Mouse (Mus musculus) small intestine, adult 2 months (tissue): Measurements from ENCODE around the gene Unc119b. TPM values are rescaled to one million over a fixed set of nuclear protein-coding genes. Genes with fewer than 3 reads are reported as not detected.
A peak's percentile ranks its signal among the peaks of the same experiment; 100 is the strongest.
"Not testable (repeated sequence)": the region's sequence is repeated elsewhere in the genome, so short reads cannot be mapped to it uniquely, and the experiment has no call there.

Source experiments
- H3K27ac ChIP-seq: fragments of 200-500 bp; 2 replicates; pipeline ENCODE4 v1.5.1; 2012; ENCODE audit warnings: low read depth, low read length, control low read depth, inconsistent platforms; ENCODE audit not compliant: insufficient read depth
- H3K27me3 ChIP-seq: fragments of 200-500 bp; 2 replicates; pipeline ENCODE4 v1.6.1; 2012; ENCODE audit warnings: mild to moderate bottlenecking, moderate library complexity, low read length, inconsistent platforms; ENCODE audit not compliant: control insufficient read depth, insufficient read depth
- H3K36me3 ChIP-seq: fragments of 200-500 bp; 2 replicates; pipeline ENCODE4 v1.6.1; 2012; ENCODE audit warnings: mild to moderate bottlenecking, low read length, control low read depth, inconsistent platforms; ENCODE audit not compliant: control insufficient read depth, insufficient read depth
- H3K4me1 ChIP-seq: fragments of 200-500 bp; 2 replicates; pipeline ENCODE4 v1.6.1; 2012; ENCODE audit warnings: low read length, inconsistent platforms, mixed read lengths; ENCODE audit not compliant: control insufficient read depth, insufficient read depth, insufficient read length
- H3K4me3 ChIP-seq: fragments of 200-500 bp; 2 replicates; pipeline ENCODE4 v1.5.1; 2012; ENCODE audit warnings: low read depth, mild to moderate bottlenecking, control low read depth, inconsistent platforms, low read length, moderate library complexity
- CTCF ChIP-seq: fragments of 200-500 bp; IDR thresholded peaks from 2 replicates; pipeline ENCODE4 v1.5.1; 2012; ENCODE audit warnings: low read depth, mild to moderate bottlenecking, control low read depth, inconsistent platforms, low read length, moderate library complexity, mixed read lengths; ENCODE audit not compliant: insufficient replicate concordance, insufficient read length; ENCODE audit errors: extremely low read depth
- POLR2A ChIP-seq: fragments of 200-500 bp; IDR thresholded peaks from 2 replicates; pipeline ENCODE4 v1.6.1; 2012; ENCODE audit warnings: low read depth, mild to moderate bottlenecking, control low read depth, inconsistent platforms, low read length, moderate library complexity
- WGBS: fragments of 180-500 bp; shearing (Covaris S2); methylation state at CpG from one replicate; pipeline ENCODE4 v1.1.7; 2018; 5-methylcytosine and 5-hydroxymethylcytosine counted together
- polyA plus RNA-seq: library from polyadenylated mRNA; depleted of rRNA; stranded (reverse); fragments of >200 nt; gene quantifications from 2 replicates; pipeline ENCODE4 v1.2.3, GENCODE M21; 2012; rRNA removed

The Unc119b gene
- polyA plus RNA-seq, 1 experiment = 26.5 TPM

DNA sequence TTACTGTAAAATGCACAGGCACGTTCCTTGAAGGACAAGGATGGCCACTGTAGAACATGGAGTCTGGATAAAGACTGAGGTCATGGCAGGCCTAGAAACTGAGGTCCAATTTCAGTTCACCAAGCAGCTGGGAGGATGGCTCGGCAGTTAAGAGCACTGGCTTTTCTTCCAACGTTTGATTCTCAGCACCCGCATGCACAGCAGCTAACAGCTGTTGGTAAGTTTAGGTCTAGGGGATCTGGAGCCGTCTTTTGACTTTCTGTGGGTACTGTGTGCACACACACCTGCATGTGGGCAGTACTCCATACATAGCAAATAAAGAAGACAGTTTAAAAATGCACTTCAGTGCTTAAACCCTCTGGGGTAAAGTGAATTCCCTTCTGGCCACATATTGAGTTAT, 53.1 kb downstream of the Unc119b start:
- 84% methylated on average over 5 of the region's 5 CpGs for WGBS
- Histone ChIP-seq H3K4me3 (no peak overlapping the region), H3K36me3 (peaks cover 45% of the 10 kb centered on the region), H3K27ac (no peak overlapping the region), H3K4me1 (peaks cover 5% of the 10 kb centered on the region; the same call in 1 of the 2 replicates), H3K27me3 (no peaks in the 10 kb centered on the region)
- TF ChIP-seq CTCF = no peak
- TF ChIP-seq POLR2A = no peak

DNA sequence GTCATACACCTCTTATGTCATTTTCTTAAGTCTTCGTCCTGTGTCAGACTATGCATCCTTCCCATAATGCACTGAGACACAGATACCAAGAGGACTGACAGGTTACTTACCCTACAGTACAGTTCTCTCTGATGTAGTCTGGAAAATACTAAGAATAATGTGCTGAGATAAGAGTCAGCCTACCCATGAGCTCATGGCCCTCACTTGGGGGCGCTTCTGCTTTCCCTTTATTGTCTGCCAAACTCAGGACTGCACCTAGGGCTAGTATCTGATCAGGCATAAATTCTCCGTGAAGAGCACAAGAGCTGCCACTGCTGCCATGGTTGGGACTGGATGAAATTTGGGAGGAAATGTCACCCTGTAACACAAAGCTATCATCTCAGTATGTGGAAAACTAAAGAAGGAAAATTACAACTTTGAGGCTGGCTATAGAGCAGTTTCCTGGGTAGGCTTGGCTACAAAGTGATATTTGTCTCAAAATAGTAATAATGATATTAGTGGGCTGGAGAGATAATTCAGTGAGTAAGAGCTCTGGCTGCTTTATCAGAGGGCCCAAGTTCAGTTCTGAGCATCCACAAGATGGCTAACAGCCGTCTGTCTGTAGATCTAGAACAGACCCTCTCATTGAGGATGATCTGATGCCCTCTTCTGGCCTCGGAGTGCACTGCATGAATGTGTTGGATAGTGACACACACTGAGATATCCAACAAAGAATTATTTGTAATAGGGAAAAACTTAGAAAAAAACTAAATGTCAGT, 58.5 kb downstream of the Unc119b start:
- peak; percentile 26; the same call in 1 of the 2 replicates for TF ChIP-seq CTCF
- no peak for TF ChIP-seq POLR2A
- 49% methylated on average over 5 of the region's 5 CpGs for WGBS
- Histone ChIP-seq H3K27ac (peak overlapping the region; percentile 20; the same call in 1 of the 2 replicates), H3K4me3 (no peak overlapping the region), H3K27me3 (no peaks in the 10 kb centered on the region), H3K36me3 (peaks cover 14% of the 10 kb centered on the region), H3K4me1 (peaks cover 23% of the 10 kb centered on the region)

DNA sequence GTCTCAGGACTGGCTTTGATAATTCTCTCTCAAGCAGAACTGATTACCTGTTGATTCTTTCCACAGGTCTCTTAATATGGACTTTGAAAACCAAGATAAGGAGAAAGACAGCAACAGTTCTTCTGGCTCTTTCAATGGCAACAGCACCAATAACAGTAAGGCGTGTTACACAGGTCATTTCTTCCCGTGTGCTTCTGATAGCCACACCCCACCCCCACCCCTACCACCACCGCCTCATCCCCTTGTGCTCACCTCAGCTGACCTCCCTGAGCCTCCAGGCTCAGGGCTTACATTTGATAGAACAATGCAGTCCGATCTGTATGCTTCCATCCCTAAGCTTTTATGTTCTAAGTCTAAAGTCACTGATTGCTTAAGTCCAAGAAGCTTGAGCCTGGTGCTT, 60.0 kb downstream of the Unc119b start:
- Histone ChIP-seq H3K27me3 (no peaks in the 10 kb centered on the region), H3K4me1 (peaks cover 29% of the 10 kb centered on the region), H3K4me3 (no peak overlapping the region), H3K27ac (peak overlapping the region; percentile 87), H3K36me3 (peaks cover 9% of the 10 kb centered on the region; the same call in 1 of the 2 replicates)
- WGBS = 29% methylated on average over 4 of the region's 4 CpGs
- no peak for TF ChIP-seq CTCF
- no peak for TF ChIP-seq POLR2A

DNA sequence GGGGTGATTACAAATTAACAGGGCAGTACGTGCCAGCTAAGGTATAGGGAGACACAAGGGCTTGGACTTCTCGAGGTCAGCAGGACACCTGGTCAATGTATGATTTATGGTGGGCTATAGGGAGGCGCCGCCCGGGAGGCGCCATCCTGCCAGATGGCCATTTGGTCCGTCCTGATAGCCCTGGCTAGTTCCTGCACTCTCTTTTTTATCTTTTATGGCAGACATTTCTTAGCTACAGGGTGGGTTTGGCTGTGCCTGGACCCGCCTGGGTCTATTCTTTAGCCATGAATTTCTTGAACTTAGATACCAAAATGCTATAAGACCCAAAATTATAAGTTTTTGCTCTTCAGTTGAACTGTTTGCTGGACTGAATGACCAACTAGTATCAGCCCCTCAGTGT, 61.5 kb downstream of the Unc119b start:
- peaks cover 38% of the 10 kb centered on the region for H3K4me1 ChIP-seq
- 34% methylated on average over 8 of the region's 8 CpGs for WGBS
- not testable (repeated sequence) for H3K36me3 ChIP-seq, H3K27me3 ChIP-seq, H3K4me3 ChIP-seq
- H3K27ac ChIP-seq = peak overlapping the region; percentile 37; the same call in 1 of the 2 replicates

Other genes with a start within 250 kb of the Unc119b start
- gene Oasl2, start 238.0 kb downstream of the Unc119b start, polyA plus RNA-seq = 7.2 and 53.4 TPM in 2 replicates
- gene Oasl1, start 211.7 kb downstream of the Unc119b start, polyA plus RNA-seq = 88.2 and 139 TPM in 2 replicates
- 8.5 and 13.6 TPM in 2 replicates for gene 2210016L21Rik, start 192.8 kb downstream of the Unc119b start, polyA plus RNA-seq
- gene Hnf1a, start 163.9 kb downstream of the Unc119b start, polyA plus RNA-seq = 24.1 and 46.9 TPM in 2 replicates
- gene Sppl3, start 123.8 kb downstream of the Unc119b start, polyA plus RNA-seq = 36.9 and 101 TPM in 2 replicates
- gene Gm10401, start 36.7 kb downstream of the Unc119b start, polyA plus RNA-seq = not detected in 2 replicates
- gene Acads, start 15.6 kb downstream of the Unc119b start, polyA plus RNA-seq = 63.3 and 95.9 TPM in 2 replicates
- 56.0 and 78.3 TPM in 2 replicates for gene Mlec, start 23.2 kb upstream of the Unc119b start, polyA plus RNA-seq
- gene Cabp1, start 59.4 kb upstream of the Unc119b start, polyA plus RNA-seq = 0.89 and 1.0 TPM in 2 replicates
- 68.6 and 74.5 TPM in 2 replicates for gene Pop5, start 100.9 kb upstream of the Unc119b start, polyA plus RNA-seq
- 80.5 and 148 TPM in 2 replicates for gene Rnf10, start 137.9 kb upstream of the Unc119b start, polyA plus RNA-seq
- gene Coq5, start 144.7 kb upstream of the Unc119b start, polyA plus RNA-seq = 4.8 and 6.6 TPM in 2 replicates
- 54.5 and 78.1 TPM in 2 replicates for gene Dynll1, start 166.0 kb upstream of the Unc119b start, polyA plus RNA-seq
- 16.9 and 38.0 TPM in 2 replicates for gene Srsf9, start 192.2 kb upstream of the Unc119b start, polyA plus RNA-seq
- gene Gatc, start 206.2 kb upstream of the Unc119b start, polyA plus RNA-seq = 3.3 and 6.0 TPM in 2 replicates
- 3.2 and 5.9 TPM in 2 replicates for gene Triap1, start 206.2 kb upstream of the Unc119b start, polyA plus RNA-seq
- gene Cox6a1, start 214.0 kb upstream of the Unc119b start, polyA plus RNA-seq = 6,016 and 7,190 TPM in 2 replicates